Mouse (Mus musculus): ENCODE measurements at regions not wholly inside any gene's neighbourhood (a gene's known extent, or its start where the extent isn't known, plus 50 kb on each side); places are given as distances from the start of the nearest gene placed in this dataset.

GRCm38 (mm10) chr7:63811816-63812215 is 104.8 kb upstream of the E030018B13Rik start:
- intact Hi-C loops (cut with DNase I): loop anchor here (2.0 to 5.0 kb wide), 2 partner anchors 13 to 55 kb away; no protein-coding TSS in a partner anchor
- no peak for DNase-seq (ENCODE audit: low spot score)

DNA sequence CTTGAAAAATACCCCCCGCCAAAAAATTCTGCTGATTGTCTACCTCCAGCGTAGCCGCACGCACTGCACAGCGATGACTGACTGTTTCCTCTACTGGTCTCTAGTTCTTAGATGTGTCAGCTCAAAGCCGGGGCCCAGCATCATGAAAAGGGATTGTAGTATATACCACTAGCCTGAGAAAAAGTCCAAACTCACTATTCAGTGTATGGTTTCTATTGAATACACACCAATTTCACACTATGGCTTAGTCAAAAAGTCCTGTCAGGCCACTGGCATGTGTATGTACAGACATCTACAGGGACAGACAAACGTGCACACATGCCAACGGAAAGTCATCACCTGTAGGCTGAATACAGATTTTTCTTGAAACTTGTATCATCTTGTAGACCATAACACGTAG is 101.1 kb upstream of the E030018B13Rik start:
- DNase-seq (ENCODE audit: low spot score): no peak
- intact Hi-C loops (cut with DNase I): no loop called here

- intact Hi-C loops (cut with DNase I): no loop called here
- peak; percentile 8 for DNase-seq (ENCODE audit: low spot score)
These were observed 100.4 kb upstream of the E030018B13Rik start for GRCm38 (mm10) chr7:63816056-63816941.

DNA sequence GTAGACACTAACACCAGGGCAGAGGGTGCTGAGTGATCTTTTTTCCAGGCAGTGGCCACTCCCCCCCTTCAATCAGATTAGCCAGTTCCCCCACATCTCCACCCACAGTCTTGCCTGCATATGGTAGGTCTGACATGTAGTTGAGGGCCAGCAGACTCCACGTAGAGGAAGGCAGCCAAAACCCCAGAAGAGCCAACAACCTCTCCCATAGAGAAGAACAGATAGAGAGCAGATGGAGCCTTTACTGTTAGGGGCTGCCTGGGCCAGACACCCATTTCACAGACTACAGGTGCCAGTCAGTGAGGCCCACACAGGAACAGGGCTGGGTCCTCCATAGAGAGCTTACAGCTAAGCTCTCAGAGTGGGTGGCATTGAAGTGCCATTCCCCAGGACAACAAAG is 99.2 kb upstream of the E030018B13Rik start:
- DNase-seq (ENCODE audit: low spot score): no peak
- intact Hi-C loops (cut with DNase I): no loop called here

- no peak for DNase-seq (ENCODE audit: low spot score)
- intact Hi-C loops (cut with DNase I): no loop called here
These were observed 98.6 kb upstream of the E030018B13Rik start for GRCm38 (mm10) chr7:63818105-63818504.

DNA sequence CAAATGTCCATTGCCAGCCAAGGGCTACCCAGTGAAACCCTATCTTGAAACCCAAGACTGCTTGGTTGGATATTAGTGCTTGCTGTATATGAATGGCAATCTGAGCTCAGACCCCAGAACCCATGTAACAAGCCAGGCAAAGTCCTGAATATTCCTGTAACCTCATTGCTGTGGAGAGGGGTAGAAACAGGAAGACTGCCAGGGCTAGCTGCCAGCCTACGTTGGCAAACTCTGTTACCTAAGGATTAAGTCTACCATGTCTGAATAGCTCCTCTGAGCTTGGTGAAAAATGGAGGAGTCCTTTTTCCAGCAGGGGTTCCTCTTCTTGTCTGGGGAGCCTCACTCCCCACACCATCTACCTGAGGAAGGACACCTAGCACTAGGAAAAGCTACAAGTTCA is 96.4 kb upstream of the E030018B13Rik start:
- no peak for DNase-seq (ENCODE audit: low spot score)
- intact Hi-C loops (cut with DNase I): no loop called here

- no peak for DNase-seq (ENCODE audit: low spot score)
- intact Hi-C loops (cut with DNase I): loop anchor here (1.0 kb wide), 1 partner anchor 12 kb away; no protein-coding TSS in a partner anchor
These were observed 94.7 kb upstream of the E030018B13Rik start for GRCm38 (mm10) chr7:63822001-63822400.

DNA sequence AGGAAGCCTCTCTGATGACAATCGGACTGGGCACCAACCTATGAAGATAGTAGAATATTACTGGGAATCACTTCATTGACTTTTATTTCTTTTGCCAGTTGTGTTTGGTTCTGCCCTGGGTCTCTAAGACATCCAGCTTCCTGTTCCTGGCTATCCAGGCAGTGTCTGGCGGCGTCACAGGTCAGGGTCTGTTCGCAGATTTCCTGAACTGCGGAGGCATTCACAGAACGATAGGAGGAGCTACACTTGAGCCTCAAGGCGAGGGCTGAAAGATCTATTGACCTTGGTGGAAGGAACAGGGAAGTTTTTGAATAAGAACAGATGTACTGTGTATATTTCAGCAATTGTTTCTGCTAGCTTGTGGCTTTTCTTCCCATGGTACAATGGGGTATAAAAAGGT is 92.6 kb upstream of the E030018B13Rik start:
- intact Hi-C loops (cut with DNase I): no loop called here

GRCm38 (mm10) chr7:63829362-63829920 is 87.2 kb upstream of the E030018B13Rik start:
- no peak for DNase-seq (ENCODE audit: low spot score)
- intact Hi-C loops (cut with DNase I): no loop called here

More for the DNA sequence above, 92.6 kb upstream of the E030018B13Rik start:
- no peak for DNase-seq (ENCODE audit: low spot score)

- intact Hi-C loops (cut with DNase I): loop anchor here (1.0 kb wide), 1 partner anchor 11 kb away; no protein-coding TSS in a partner anchor
- DNase-seq (ENCODE audit: low spot score): no peak
These were observed 83.0 kb upstream of the E030018B13Rik start for GRCm38 (mm10) chr7:63833676-63834075.

GRCm38 (mm10) chr7:63835958-63836357 is 80.7 kb upstream of the E030018B13Rik start:
- intact Hi-C loops (cut with DNase I): no loop called here
- DNase-seq (ENCODE audit: low spot score): no peak

All from heart, postnatal 25 days (tissue).